Mouse (Mus musculus): ENCODE data around the gene Trappc2l.

The Trappc2l gene

GRCm38 (mm10) chr8:122580926-122581325, 30.5 kb upstream of the Trappc2l start:
- DNase-seq (ENCODE audit: low spot score in 2 of 2): no peak

GRCm38 (mm10) chr8:122584981-122585380, 26.5 kb upstream of the Trappc2l start:
- DNase-seq (ENCODE audit: low spot score in 2 of 2): no peak

DNA sequence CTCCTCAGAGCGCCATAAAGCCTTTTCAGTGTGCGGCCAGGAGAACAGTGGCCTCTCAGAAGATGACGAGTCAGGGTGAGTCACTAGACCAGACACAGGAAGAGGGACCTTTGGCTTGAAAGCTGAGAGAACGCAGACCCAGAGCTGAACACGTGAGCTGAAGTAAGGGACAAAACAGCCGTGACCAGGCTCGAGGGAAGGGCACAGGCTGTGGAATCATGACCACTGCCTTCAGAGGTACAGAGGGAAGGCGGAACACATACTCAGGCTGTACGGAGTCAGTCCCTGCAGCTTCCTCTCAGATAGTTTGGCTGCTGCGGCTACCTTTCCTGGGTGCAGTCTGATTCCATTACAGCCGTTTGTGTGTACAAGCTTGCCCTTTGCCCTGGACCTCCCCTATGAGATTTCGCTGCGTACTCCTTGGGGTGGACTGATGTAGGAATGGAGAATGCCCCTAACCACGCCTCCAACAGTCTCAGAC, 26.0 kb upstream of the Trappc2l start:
- no peak for DNase-seq (ENCODE audit: low spot score in 2 of 2)

DNA sequence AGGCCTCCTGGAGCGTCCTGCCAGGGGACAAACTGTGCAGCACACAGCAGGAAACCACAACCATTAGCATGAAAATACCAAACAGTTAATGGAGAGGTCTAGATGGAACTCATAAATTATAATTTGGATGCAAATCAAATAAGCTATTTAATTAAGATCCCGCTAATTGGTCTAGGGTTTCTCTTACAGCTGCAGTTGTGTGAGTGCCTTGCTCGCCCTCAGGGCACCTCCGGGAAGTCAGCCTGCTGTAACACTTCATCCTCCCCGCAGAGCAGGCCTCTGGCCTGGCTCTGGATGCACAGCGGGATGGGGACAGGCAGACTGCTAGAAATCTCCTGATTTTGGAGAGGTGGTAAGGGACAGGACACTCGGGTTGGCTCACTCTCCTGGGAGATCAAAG, 25.3 kb upstream of the Trappc2l start:
- DNase-seq (ENCODE audit: low spot score in 2 of 2): no peak

DNA sequence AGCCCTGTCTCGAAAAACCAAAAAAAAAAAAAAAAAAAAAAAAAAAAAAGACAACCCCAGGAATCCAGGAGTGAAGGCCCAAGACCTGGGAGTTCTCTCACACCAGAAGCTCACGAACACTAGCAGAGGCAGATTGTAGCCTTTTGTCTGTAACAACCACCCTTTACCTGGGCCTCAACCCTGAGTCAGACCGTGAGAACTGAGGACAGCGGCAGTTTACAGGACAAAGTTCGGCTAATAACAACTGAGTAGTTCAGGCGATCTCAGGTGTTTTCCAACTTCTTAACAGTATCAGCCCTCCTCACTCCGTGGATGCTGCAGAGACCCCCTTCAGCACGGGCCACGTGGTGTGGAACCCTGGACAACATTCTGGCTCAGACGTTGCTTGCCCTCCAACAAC, 24.7 kb upstream of the Trappc2l start:
- no peak for DNase-seq (ENCODE audit: low spot score in 2 of 2)

DNA sequence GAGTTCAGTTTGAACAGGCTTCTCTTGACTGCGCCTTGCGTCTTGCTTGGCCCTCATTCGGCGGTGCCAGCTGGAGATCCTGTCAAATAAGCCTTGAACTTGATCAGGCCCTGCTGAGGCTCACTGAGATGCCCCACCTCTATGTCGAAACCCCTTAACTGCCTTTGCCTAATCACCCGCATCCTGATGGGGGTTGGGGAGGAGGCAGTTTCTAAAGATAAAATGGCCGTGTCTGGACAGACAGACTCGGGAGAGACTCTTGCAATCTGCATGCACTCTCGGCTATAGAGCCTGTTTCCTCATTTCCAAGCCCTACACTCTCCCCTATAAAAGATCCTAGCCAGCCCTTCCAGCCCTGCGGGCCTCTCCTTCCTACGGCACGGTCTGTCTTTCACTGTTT, 18.2 kb upstream of the Trappc2l start:
- DNase-seq (ENCODE audit: low spot score in 2 of 2): no peak

- no peak for DNase-seq (ENCODE audit: low spot score in 2 of 2)
Measured at GRCm38 (mm10) chr8:122593783-122594507, 17.5 kb upstream of the Trappc2l start.

DNA sequence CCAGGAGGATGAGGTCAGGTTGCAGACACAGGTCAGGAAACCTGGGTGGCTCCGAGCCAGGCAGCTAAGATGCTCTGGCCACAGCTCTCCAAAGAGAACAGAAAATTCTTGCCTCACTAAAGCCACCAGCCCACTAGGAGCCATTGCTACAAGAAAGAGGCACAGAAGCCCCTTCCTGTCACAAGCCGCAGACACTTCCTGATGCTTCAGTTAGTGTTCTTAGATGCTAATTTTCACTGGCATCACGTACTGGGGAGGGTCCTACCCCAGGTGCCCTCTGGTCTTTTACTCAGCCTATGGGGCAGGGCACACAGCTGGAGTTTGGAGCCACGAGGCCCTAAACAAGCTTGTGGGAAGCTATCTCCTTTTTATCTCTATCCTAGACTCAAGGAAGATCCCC, 15.4 kb upstream of the Trappc2l start:
- no peak for DNase-seq (ENCODE audit: low spot score in 2 of 2)

GRCm38 (mm10) chr8:122600666-122601065, 10.8 kb upstream of the Trappc2l start:
- no peak for DNase-seq (ENCODE audit: low spot score in 2 of 2)

DNA sequence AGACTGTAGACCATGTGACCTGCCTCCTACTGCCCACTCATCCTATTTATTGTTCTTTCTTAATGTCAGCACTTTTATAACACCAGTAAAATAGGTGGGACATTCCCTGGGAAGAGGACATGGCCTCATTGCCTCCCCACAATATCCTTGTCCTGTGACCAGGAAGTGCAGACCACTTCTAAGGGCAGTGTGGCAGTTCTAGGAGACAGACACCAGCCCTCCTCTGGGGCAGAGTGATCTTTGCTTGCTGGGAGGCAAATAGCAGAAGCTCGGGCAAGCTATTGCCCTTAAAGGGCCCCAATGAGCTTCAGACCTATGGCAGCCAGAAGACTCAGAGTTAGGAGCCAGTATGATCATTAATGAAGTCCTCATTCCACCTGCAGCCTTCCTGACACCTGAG, 6.8 kb upstream of the Trappc2l start:
- no peak for DNase-seq (ENCODE audit: low spot score in 2 of 2)

DNA sequence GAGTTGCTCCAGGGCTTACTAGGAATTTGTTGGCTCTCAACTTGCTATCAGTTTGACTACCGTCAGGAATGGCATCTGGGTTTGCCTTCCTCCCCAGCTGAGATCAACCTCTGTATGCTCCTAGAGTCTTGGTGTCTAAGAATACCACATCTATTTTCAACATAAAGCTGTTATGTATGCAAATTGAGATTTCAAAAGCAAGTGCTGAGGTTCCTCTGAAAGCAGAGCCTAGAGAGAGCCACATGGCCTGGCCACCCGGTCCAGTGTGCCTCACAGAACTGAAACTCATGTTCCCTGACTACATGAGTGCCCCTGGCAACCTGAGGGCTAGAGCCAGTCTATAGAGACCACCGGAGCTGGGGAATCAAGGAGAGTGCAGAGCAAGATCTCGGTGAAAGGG, 6.1 kb upstream of the Trappc2l start:
- DNase-seq (ENCODE audit: low spot score in 2 of 2): no peak

- DNase-seq (ENCODE audit: low spot score in 2 of 2): no peak
Measured at GRCm38 (mm10) chr8:122606810-122607209, 4.6 kb upstream of the Trappc2l start.

DNA sequence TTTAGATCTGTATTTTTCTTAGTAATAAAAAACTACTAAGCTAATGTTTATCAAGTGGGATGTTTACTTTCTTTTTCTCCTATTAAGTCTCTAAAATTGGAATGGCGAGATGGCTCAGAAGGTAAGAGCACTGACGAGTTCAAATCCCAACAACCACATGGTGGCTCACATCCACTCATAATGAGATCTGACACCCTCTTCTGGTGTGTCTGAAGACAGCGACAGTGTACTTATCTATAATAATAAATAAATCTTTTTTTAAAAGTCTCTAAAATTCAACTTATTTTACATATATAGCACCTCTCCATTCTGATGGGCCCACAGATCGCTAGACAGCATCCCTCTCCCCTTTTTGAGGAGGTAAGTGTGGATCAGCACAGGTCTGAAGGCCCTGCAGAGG, 1.2 kb upstream of the Trappc2l start:
- DNase-seq (ENCODE audit: low spot score in 2 of 2): no peak

- DNase-seq (ENCODE audit: low spot score in 2 of 2): no peak
Measured at GRCm38 (mm10) chr8:122610612-122611277, 695 bp upstream of the Trappc2l start.

GRCm38 (mm10) chr8:122616181-122616905, 4.9 kb downstream of the Trappc2l start:
- DNase-seq (ENCODE audit: low spot score in 2 of 2): no peak

DNA sequence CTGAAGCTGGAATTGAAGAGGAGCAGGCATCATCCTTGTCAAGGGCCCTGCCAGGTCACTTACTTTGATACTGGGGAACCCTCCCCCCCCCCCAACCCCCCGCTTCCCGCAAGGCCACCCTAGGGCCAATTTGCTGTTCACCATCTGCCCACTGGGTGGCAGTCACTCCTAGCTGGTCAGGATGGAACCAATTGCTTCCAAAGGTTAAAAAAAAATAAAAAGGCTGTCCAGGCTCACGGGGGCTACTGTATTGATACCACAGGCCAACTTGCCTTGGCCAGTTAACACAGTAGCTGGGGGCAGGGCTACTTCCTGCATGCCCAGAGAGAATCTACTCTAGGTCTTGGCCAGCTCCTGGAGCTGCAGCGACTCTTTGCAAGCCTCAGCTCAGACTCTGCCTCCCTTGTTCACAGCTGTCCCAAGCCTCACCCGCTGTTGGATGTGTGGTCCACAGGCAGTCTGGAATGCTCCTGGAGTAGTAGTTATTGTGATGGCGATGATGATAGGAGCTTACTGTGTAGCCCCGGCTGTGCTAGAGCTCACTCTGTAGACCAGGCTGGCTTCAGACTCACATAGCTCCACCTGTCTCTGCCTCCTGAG, 6.6 kb downstream of the Trappc2l start:
- DNase-seq (ENCODE audit: low spot score in 2 of 2): no peak

GRCm38 (mm10) chr8:122618660-122619378, 7.4 kb downstream of the Trappc2l start:
- no peak for DNase-seq (ENCODE audit: low spot score in 2 of 2)

- DNase-seq (ENCODE audit: low spot score in 2 of 2): no peak
Measured at GRCm38 (mm10) chr8:122620446-122620845, 9.0 kb downstream of the Trappc2l start.

DNA sequence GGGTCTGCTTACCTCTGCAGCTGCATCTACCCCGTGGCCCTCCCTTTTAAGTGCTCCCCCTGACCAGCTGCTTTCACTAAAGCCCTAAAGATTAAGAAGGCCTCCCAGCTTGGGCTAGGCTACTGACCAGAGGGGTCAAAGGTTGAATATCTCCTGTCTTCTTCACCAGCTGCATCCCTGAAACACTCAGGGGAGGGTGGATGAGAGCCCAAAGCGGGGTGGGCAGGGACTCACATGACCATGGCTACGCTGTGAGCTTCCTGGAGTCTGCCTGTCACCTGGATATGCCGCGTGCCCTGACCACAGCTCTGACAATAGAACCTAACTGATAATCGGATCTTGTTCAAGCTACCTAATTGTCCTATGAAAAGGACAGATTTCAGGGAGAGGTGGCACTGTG, 11.3 kb downstream of the Trappc2l start, which contains the start of gene Pabpn1l:
Gene Pabpn1l, minus strand, starts transcription at position 13 of the 400 bp plus-strand sequence.
- DNase-seq (ENCODE audit: low spot score in 2 of 2): no peak

- DNase-seq (ENCODE audit: low spot score in 2 of 2): no peak
Measured at GRCm38 (mm10) chr8:122623844-122624642, 12.6 kb downstream of the Trappc2l start.

DNA sequence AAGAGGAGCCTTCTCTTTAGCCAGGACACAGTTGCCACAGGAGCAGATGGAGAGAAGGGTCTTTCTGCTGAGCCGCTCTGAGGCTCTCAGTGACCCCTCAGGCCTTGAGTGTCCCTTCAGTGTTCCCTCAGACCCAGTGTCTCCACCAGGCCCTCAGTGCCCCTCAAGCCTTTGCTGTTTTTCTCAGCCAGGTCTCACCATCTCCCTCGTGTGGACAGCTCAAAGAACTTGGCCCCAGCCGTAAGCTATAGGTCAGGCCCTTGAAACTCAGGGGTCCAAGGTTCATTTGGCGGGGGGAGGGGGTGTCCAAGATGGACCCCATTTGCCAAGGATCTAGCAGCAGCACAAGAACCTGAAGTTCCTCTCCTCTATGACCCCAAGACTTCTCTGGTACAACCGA, 13.2 kb downstream of the Trappc2l start:
- DNase-seq (ENCODE audit: low spot score in 2 of 2): no peak
